Mouse (Mus musculus): ENCODE results near the gene Emid1.
A peak's percentile ranks its signal among the peaks of the same experiment; 100 is the strongest.

The Emid1 gene

DNA sequence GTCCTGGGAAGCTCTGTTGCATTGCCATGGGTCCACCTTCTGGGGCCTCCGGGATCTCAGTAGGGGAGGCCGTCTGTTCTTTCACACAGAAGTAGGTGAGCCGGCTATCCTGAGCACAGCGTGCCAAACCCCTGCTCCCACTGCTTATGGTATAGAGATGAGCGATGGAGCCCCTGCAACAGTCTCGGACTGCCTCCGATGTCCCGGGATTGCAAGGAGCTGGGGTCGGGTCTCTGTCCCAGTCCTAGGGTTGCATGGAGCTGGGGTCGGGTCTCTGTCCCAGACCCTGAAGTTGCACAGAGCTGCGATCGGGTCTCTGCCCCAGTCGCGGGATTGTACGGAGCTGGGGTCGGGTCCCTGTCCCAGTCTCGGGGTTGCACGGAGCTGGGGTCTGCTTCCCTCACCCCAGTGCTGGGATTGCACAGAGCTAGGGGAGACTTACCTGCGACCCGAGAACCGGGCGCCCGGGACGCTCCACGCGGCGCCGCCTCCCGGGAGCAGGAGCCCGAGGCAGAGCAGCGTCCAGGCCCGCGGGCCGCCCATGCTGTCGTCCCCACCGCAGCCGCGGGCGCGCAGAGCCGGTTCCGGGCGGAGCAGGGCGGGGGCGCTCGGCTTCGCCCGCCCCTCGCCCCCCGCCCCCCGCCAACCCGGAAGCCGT lies at the start of gene Emid1:
Gene Emid1, minus strand, starts transcription at position 578 of the 658 bp plus-strand sequence.
- DNase-seq (ENCODE audit: extremely low spot score, low read depth, low spot score), result no peak

DNA sequence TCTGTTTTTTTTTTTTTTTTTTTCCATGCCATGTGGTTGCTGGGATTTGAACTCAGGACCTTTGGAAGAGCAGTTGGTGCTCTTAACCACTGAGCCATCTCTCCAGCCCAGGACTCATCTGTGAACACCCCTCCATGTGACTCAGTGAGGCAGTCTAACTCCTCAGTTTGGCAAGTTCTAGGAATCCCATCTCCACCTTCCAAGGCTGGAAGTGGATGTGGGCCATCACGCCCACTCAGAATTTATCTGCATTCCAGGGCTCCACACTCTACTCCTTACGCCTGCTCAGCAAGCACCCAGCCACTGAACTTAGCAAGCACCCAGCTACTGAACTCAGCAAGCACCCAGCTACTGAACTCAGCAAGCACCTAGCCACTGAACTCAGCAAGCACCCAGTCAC lies 47.8 kb upstream of the Emid1 start:
- no peak for DNase-seq (ENCODE audit: extremely low spot score, low read depth, low spot score)

DNA sequence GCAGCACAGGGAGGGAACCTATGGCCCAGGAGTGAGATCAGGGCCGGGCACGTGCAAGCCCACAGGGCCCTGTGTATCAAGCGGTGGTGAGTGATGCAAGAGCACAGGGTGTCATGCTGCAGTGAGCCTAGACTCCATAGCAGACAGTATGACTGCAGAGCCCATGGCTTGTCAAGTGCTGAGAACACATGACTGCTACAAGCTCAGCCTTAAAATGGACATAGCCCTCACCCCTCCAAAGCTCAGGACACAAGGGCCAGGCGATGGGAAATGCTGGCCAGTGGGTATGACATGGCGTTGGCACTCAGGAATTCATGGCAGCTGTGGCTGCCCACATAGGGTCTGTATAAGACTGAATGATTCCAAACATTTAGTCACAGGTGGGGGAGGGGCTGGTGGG lies 45.0 kb upstream of the Emid1 start:
- DNase-seq (ENCODE audit: extremely low spot score, low read depth, low spot score), result no peak

DNA sequence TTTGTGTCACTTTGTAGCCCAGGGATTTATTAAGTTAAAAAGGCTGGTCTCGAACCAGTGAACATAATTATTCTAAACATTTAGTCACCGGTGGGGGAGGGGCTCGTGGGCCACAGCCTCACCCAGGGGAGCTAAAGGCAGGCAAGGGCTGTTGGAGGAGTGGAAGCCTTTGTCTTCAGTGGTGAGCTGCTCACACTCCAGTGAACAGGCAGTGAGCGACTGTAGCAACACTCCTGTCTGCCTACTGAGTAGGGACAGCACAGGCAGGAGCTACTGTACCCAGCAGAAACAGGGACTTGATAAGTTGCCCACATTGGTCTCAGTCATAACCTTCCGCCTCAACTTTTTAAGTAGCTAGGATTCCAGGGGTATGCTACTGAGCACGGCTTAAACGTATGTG lies 44.5 kb upstream of the Emid1 start:
- DNase-seq (ENCODE audit: extremely low spot score, low read depth, low spot score), result no peak

DNA sequence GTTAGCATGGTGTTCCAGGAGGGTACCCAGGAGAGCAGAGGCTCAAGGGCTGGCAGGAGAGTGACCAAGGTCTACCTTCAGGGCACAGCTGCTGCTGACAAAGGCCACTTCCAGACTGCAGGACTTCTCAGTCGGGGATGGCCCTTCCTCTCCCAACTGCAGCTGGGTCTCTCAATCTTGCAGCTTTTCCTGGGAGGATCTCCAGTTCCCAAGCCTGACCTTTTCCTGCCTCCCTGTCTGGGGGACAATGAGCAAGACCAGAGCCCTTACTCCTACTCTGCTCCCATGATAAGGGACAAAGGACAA lies 41.5 kb upstream of the Emid1 start:
- DNase-seq (ENCODE audit: extremely low spot score, low read depth, low spot score), result no peak

DNA sequence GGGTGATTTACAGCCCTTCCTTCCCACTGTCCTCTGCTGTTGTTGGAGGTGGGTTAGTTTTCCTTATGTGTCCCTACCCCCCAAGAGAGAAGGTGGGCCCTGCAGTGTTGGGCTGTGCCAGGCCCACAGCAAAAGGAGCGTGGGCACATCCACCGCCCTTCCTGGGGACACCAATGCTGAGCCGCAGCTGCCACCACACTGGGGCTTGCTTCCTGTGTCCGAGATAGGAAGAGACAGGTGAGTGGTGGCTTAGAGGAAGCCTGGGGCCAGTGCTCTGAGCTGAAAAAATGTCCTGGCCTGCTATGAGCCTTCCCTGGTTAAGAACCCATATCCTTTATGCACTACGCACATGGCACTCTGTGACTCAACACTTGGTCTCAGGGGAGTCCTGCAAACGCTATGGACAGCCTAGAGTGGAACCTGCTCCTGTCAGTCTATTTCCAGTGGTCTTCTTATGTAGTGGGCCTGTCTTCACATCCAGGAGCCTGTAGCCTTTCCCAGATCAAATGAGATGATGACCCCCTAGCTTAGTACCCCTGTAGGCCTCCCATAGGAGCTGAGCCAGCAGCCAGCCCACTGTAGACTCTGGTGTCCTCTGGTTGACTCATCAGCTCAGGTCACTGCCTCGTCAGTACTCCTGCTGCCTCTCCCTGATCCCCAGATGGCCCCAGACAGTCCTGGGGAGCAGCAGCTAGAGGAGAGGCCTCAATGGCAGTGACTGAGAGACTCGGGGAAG lies 41.0 kb upstream of the Emid1 start:
- no peak for DNase-seq (ENCODE audit: extremely low spot score, low read depth, low spot score)

DNA sequence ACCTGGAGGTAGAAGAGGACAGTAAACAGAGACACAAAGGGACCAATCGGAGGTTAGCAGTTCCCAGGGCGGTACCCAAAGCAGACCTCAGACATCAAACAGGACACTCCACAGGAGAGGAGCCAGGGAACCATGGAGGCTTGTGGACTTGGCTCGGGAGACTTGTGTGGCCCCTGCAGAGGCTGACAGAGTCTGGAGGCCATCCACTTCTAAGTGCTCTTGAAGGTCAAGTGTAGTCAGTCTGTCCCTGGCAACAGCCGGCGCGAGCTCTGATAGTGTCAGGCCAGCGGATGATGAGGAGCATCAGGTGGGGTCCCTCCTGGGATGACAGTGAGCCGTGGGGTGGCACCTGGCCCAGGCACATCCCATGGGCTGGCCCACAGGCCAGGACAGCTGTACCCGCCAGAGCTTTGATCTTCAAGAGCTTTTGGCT lies 40.0 kb upstream of the Emid1 start:
- no peak for DNase-seq (ENCODE audit: extremely low spot score, low read depth, low spot score)

DNA sequence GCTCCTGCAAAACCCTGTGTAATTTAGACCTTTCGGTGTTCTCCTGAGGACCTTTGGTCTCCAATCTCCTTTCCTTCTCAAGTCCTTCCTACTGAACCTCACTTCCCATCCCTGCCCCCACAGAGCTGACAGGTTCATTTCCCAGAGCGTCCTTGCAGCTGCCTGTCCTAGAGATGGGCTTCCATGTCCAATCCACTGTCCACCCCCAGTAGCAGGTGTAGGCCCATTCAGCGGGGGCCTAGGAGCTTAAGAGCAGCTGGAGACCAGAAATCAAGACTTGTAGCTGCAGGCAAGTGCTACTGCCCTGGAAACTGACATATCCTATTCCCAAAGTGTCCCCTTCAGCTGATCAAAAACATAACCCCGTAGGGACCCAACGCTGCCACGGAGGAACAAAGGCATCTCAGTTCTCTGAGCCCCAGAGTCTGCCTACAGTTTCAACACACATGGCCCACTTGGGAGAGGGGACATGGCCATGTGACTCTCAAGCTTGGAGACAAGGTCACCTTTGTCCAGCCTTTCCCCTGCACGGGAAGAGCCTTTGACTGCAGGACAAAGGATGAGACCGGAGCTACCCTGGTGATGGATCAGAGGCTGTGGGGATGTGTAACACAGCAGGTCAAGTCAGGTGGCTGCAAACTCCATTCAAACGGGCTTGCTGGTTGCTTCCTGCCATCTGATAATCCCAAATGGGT lies 37.3 kb upstream of the Emid1 start:
- no peak for DNase-seq (ENCODE audit: extremely low spot score, low read depth, low spot score)

DNA sequence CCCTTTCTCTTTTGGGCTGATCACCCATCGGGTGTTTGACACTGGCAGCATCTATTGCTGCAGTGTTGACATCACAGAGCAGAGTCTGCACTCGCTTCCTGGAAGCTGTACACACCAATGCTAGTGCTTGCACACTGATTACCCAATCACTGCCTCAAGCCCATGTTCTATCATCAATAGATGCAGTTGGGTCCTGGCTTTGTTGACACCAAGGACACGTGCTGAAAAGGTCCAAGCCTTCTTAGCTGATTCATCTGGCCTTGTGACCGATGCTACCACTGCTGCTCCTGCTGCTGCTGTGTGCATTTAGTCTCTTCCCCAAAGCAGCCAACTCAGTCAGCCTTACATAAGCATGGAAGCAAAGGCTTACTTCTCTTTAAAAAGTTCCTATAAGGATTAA lies 36.1 kb upstream of the Emid1 start:
- DNase-seq (ENCODE audit: extremely low spot score, low read depth, low spot score), result no peak

DNA sequence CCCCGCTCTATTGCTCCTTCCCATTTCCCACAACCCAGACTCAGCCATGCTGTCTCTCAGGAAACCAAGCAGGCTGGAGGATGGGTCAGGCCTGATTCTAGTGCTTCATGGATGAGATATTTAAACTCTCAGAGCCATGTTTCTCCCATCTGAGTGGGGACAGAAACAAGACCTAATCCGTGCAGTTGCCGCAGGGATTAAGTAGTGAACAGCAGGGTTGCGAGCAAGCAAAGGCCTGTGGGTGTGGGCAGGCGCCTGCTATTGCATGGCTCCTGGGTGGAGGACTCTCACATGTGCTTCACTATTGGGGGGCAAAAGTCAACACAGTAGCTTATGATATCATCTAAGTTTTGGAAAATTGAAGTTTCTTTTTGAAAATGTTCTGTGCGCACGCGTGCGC lies 32.8 kb upstream of the Emid1 start:
- no peak for DNase-seq (ENCODE audit: extremely low spot score, low read depth, low spot score)

DNA sequence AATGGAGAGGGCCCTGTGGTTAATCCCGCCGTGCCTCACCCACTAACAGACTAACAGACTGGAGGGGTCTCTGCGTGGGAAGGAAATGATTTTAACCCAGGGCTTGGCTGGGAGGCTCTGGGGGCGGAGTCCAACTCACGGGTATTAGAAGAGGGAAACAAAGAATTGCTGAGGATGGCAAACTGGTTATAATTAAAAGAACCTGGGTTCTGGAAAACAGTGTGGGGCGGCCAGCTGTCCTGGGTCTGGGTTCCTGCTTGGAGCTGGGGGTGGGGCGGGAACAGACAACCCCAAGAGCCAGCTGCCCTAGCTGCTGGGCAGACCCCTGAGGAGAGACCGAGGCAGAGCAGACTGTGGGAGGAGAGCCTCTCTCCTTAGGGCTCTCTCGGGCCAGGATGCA lies 32.2 kb upstream of the Emid1 start:
- DNase-seq (ENCODE audit: extremely low spot score, low read depth, low spot score), result no peak

DNA sequence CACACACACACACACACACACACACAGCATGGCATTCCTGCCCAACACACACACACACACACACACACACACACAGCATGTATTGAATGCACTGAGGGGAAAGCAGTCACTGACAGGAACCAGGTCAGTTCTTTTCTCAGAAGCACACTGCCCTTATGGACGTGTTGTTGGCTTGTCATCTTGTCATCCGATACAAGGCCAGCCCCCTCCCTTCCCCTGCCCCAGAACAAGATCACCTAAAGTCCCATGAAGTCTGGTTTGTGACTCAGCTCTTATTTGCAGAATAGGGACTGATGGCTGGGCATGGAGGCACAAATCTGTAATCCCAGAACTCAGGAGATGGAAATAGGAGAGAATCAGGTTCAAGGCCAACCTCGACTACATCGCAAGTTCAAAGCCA lies 30.8 kb upstream of the Emid1 start:
- no peak for DNase-seq (ENCODE audit: extremely low spot score, low read depth, low spot score)

DNA sequence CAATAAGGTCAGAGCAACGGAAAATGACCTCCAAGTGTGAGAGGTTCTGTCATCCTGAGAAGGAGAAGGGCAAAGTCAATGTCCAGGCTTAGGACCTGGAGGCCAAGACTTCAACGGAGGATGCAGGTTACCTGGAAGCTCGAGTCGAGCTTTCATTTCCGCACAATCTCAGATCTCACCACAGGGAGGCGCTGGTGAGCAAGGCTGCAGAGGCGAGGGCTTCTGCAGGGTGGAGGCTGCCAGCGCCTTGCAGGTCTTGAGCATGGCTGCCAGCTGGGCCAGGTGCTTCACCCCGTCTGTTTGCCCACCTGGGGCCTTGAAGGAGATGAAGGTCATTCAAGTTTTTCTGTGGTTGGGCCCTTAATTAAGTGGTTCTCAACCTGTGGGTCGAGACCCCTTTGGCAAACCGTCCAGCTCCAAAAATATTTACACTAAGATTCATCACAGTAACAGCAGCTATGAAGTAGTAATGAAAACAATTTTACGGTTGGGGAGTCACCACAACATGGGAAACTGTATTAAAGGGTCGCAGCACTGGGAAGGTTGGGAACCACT lies 29.9 kb upstream of the Emid1 start:
- peak; percentile 77 for DNase-seq (ENCODE audit: extremely low spot score, low read depth, low spot score)

DNA sequence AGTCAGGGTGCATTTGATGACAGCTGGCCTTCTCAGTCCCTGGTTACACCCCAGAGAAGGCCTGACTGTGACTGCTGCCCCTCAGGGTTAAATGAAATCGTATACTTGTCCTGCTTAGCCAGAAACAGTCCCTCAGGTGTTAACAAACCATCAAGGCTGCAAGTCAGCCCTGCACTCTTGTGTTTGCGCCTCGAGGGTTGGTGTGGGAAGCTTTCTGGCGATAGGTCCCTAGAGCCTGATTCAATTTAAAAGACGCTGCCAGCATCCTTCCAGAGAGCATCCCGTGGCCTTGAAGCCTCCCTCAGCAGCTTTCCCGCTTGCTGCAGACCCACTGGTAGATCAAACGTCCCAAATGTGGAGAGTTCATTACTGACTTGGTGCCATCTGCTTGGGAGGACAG lies 27.3 kb upstream of the Emid1 start:
- no peak for DNase-seq (ENCODE audit: extremely low spot score, low read depth, low spot score)

DNA sequence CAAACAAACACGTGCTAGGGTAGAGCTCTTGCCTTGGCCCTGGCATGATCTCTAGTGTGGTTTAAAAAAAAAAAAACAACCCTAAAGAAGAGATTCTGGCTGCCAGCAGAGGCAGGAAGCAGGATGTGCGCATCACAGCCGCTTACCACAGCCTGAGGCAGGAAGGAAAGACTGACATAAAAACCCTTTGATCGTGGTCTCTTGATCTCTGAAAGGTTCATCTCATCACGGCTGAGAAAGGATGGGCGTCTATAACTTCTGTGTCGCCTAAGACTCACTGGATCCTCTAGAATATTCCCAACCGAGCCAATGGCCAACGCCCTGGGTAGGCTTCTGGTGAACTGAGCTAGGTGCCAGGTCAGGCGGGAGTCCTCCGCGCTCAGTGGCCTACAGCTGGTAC lies 25.1 kb upstream of the Emid1 start:
- DNase-seq (ENCODE audit: extremely low spot score, low read depth, low spot score), result no peak

DNA sequence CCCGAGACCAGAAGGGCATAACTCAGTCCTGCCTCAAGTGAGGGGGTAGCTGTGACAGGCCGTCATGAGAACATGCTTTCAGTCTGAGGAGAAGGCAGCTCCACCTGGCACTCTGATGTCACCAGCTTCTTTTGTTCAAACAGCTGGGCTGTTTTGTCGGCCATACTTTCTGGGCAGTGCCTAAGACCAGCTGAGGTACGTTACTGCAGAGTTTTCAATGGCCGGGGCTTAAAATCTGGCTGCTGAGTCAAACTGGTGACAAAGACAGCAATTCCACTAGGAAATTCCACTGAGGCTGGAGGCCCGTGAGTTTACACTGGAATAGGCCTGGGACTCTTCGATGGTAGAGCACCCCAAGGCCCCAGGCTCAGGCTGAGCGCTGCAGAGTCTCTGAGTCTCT lies 24.6 kb upstream of the Emid1 start:
- DNase-seq (ENCODE audit: extremely low spot score, low read depth, low spot score), result no peak

DNA sequence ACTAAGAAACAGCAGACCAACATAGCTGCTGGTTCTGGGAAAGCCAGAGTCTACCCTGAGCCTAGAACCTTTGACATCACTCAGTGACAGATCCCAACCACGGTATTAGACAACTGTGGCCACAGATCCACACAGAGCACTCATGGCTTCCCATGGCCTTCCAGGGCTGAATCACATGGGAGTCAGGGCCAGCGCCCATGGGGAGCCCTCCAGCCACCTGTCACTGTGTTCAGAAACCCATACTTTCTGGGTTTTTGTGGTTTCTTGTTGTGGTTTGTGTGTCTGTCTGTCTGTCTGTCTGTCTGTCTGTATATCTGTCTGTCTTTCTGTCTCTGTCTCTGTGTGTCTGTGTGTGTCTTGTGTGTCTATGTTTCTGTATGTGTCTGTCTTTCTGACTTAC lies 23.8 kb upstream of the Emid1 start:
- DNase-seq (ENCODE audit: extremely low spot score, low read depth, low spot score), result no peak

DNA sequence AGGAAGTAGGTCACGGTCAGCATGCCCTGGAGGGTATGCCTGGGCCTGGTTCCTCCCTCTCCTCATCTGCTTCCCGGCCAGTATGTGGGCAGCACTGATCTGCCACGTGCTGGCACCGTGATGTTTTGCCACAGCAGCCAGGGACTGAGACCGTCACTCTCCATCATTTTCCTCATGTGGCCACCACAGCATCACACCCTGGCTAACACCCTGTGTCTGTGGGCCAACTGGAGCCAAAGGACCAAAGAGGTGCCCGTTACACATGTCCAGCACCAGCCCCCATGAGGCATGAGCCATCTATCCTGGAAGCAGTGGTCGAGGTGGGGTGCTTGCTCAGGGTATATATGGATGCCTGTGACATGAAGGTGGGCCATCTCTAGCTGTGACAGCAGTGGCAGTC lies 23.1 kb upstream of the Emid1 start:
- no peak for DNase-seq (ENCODE audit: extremely low spot score, low read depth, low spot score)

DNA sequence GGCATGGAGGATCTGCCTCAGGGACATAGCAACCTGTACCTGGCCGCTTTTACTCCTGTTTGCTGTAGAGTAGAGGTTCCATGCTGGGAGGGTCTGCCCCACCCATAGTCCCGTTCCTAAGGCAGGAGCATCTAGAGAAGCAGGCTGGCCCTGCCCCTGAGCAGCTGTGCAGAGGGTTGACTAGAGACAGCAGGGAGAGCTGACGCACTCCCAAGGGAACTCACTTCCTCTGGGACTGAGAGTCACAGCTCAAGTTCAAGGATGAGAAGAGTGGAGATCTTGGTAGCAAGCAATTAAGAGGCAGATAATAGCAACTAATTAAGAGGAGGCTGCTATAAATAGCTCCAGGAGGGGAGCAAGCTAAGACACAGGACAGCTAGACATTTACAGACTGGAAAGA lies 20.8 kb upstream of the Emid1 start:
- no peak for DNase-seq (ENCODE audit: extremely low spot score, low read depth, low spot score)

DNA sequence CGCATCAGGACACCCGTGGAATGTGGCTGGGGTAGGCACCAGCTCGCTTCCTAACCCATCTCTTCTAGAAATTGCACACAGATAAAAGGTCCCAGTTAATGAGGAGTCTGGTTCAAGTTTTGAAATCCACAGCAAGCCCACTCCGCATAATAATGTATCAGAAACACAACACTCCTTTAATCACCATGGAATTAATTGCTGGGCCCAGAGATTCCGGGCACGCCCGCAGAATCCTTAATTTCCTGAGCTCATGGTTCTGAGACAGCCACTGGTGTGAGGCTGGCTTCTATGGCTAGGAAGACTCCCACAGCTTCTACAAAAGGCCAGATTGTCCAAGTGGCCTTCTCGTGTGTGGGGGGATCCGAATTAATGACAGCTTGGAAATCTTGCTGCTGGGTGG lies 15.3 kb upstream of the Emid1 start:
- DNase-seq (ENCODE audit: extremely low spot score, low read depth, low spot score), result no peak

DNA sequence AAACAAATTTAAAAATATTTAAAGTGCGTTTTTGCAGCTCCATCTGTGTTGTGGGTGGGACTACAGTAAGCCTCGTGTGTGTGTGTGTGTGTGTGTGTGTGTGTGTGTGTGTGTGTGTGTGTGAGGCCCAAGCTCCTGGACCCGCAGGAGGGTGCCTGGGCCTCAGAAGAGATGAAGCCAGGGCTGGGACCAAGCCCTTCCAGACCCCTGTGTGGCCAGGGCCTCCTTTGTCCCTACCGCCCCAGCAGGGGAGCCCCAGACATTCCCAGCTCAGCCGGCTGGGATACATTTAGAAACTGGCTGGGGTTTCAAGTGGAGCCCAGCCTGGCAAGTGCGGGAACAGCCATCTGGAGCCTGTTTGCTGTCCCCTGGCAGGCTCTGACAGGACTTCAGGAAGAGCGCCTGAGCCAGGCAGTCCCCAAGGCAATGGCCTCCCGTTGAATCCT lies 13.4 kb upstream of the Emid1 start:
- no peak for DNase-seq (ENCODE audit: extremely low spot score, low read depth, low spot score)

DNA sequence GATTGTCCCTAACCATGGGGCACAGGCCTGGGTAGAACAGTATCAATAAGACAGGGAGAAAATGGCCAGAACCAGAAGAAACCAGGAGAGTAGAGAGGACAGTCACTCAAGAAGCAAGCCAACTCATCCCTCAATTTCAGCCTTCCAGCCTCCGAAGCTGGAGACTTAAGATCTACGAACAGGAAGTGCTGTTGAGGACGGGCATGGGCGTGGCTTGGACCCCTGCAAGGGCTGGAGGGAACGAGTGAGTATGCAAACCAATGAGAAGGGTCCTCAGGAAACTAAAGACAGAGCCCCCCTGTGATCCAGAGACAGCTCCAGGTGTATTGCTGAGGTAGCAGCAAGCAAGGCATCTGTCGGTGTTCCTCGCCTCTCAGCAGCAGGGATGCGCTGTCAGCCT lies 12.3 kb upstream of the Emid1 start:
- no peak for DNase-seq (ENCODE audit: extremely low spot score, low read depth, low spot score)
